7 mouse cellular contexts compared by ENCODE assay signal in genomic region chr5:90640286-90641217, GRCm38 (mm10). TPM values are rescaled to one million over a fixed set of nuclear protein-coding genes. Genes with fewer than 3 reads are reported as not detected.
DNase-seq lines count a peak whose midpoint lies in the region; ATAC-seq and TF ChIP-seq lines count a peak whose summit lies in the region.

TSS of gene Rassf6 (minus strand) at chr5:90640657.

- ATAC-seq in embryonic facial prominence, embryonic 15.5 days (ENCODE audit: insufficient number of reproducible peaks, low FRiP score, low TSS enrichment, low read depth), result peak; percentile 81

- peak within 1 kb of the TSS; percentile 59 to 73 for H3K4me3 ChIP-seq in ES-E14 (ENCODE audit: insufficient read depth in 1 of 2, low read depth in 1 of 2, low read length in 2 of 2, poor library complexity in 1 of 2, severe bottlenecking in 1 of 2)
- peak within 1 kb of the TSS; percentile 43 for H3K4me3 ChIP-seq in embryonic facial prominence, embryonic 15.5 days (replicated peaks)
- peak within 1 kb of the TSS; percentile 68 for H3K4me3 ChIP-seq in lung, adult 2 months (replicated peaks; ENCODE audit: extremely low read depth, low read depth, low read length)

- peak within 1 kb of the TSS; percentile 72 for H3K4me2 ChIP-seq in embryonic facial prominence, embryonic 15.5 days (replicated peaks)

- 8% methylated on average over 26 of the region's 26 CpGs for WGBS in embryonic facial prominence, embryonic 15.5 days
- WGBS in lung, adult 2 months, result 11% methylated on average over 26 of the region's 26 CpGs

- in situ Hi-C loops in ES-E14 (cut with MboI; ENCODE audit: low sequenced_read_pairs in 2 of 2, unreplicated experiment in 2 of 2), result no loop called here

- DNase-seq in CD4-positive, CD25-positive, alpha-beta regulatory T cell, adult 2 months (ENCODE audit: low read depth, low spot score), result peak; percentile 14
- no peak for DNase-seq in ES-E14 (ENCODE audit: low read depth, low spot score)
- DNase-seq in kidney, adult 11 months, result peak; percentile 96
- peak; percentile 59 for DNase-seq in lung, adult 2 months
- peak; percentile 22 for DNase-seq in retina, embryonic 14.5 days (ENCODE audit: low spot score)
- no peak for DNase-seq in gastrocnemius, postnatal 14 days

- no peak within 1 kb of the TSS for H3K27ac ChIP-seq in ES-E14 (ENCODE audit: insufficient read depth, low read depth, low read length, poor library complexity, severe bottlenecking)
- H3K27ac ChIP-seq in embryonic facial prominence, embryonic 15.5 days (replicated peaks), result peak within 1 kb of the TSS; percentile 51; the same call in 1 of the 2 replicates

- H3K9me3 ChIP-seq in ES-E14 (ENCODE audit: control insufficient read depth, insufficient read depth, low read depth, low read length), result no peaks in the 10 kb centered on the region
- H3K9me3 ChIP-seq in embryonic facial prominence, embryonic 15.5 days (replicated peaks), result no peaks in the 10 kb centered on the region

- no peak for TF ChIP-seq CTCF in lung, adult 2 months (IDR thresholded peaks at IDR 0.05; ENCODE audit: insufficient read depth, low read length)

- H3K36me3 ChIP-seq in ES-E14 (ENCODE audit: control insufficient read depth, insufficient read depth, low read length, poor library complexity, severe bottlenecking), result no peaks in the 10 kb centered on the region
- no peaks in the 10 kb centered on the region for H3K36me3 ChIP-seq in embryonic facial prominence, embryonic 15.5 days

- no peaks in the 10 kb centered on the region; a peak in 2 of 4 replicates for H3K4me1 ChIP-seq in ES-E14 (ENCODE audit: control insufficient read depth in 2 of 2, insufficient read depth in 2 of 2, low read length in 2 of 2, poor library complexity in 1 of 2)
- peaks cover 6% of the 10 kb centered on the region; the same call in 1 of the 2 replicates for H3K4me1 ChIP-seq in embryonic facial prominence, embryonic 15.5 days
- no peaks in the 10 kb centered on the region; the same call in 1 of the 2 replicates for H3K4me1 ChIP-seq in lung, adult 2 months (ENCODE audit: control insufficient read depth, insufficient read depth, low read length)

- TF ChIP-seq POLR2A in lung, adult 2 months (IDR thresholded peaks at IDR 0.05; ENCODE audit: borderline replicate concordance, extremely low read depth, low read depth, low read length), result peak; percentile 20; the same call in 1 of the 2 replicates

- no peaks in the 10 kb centered on the region for H3K27me3 ChIP-seq in embryonic facial prominence, embryonic 15.5 days

- H3K9ac ChIP-seq in ES-E14 (ENCODE audit: insufficient read depth, low read depth, low read length, poor library complexity, severe bottlenecking), result peak within 1 kb of the TSS; percentile 0; the same call in 1 of the 2 replicates
- H3K9ac ChIP-seq in embryonic facial prominence, embryonic 15.5 days, result no peak within 1 kb of the TSS

- intact Hi-C loops in gastrocnemius, postnatal 14 days (cut with DNase I; ENCODE audit: low total_unique reads), result no loop called here

TF ChIP-seq in ES-E14, 5 proteins besides CTCF, POLR2A, EP300 and RAD21:
- TF ChIP-seq CHD2 (IDR thresholded peaks at IDR 0.05; ENCODE audit: low read depth, low read length), result no peak
- no peak for TF ChIP-seq MAFK (IDR thresholded peaks at IDR 0.05; ENCODE audit: insufficient read depth, low read depth, low read length)
- TF ChIP-seq ZC3H11A (IDR thresholded peaks at IDR 0.05; ENCODE audit: borderline replicate concordance, low read depth, low read length), result no peak
- no peak for TF ChIP-seq HCFC1 (IDR thresholded peaks at IDR 0.05; ENCODE audit: borderline replicate concordance, insufficient read depth, low read length)
- no peak for TF ChIP-seq ZNF384 (IDR thresholded peaks at IDR 0.05; ENCODE audit: low read depth, low read length)

RNA-seq across cellular contexts. Expression of gene Rassf6, which starts in this region (rescaled TPM):
- 1.3 and 1.7 TPM in 2 replicates for total RNA-seq in ES-E14 (2012; rRNA removed)
- 3.8 and 4.3 TPM in 2 replicates for polyA plus RNA-seq in embryonic facial prominence, embryonic 15.5 days (2015; fragmentation: Nextera tagmentation; extraction: Ambion mirVana)
- polyA plus RNA-seq in lung, adult 2 months (2012; rRNA removed), result 1.3 and 1.8 TPM in 2 replicates
- total RNA-seq in gastrocnemius, postnatal 14 days (2021), result not detected

Comparison
In these comparisons a context has a peak if more than half of its experiments do, and no peak if none do; other contexts are left out.
1. DNase-seq: peak in CD4-positive, CD25-positive, alpha-beta regulatory T cell, adult 2 months (single experiment), kidney, adult 11 months (single experiment), lung, adult 2 months (single experiment) and retina, embryonic 14.5 days (single experiment); none in ES-E14 (single experiment) and gastrocnemius, postnatal 14 days (single experiment).
2. Peak in every context shown above with its lines, with median percentiles within 50 percentile points of each other: H3K4me3 ChIP-seq.